Mouse (Mus musculus) forebrain, embryonic 10.5 days (tissue): ENCODE data around the gene Ank3. TPM values are rescaled to one million over a fixed set of nuclear protein-coding genes. Genes with fewer than 3 reads are reported as not detected.

Experiments
- DNase-seq: peaks from one replicate; pipeline ENCODE4 v3.0.0-alpha.2; 2017; ENCODE audit warnings: low spot score; ENCODE audit errors: extremely low spot score
- H3K27ac ChIP-seq: fragments of 300-500 bp; sonication (generic); 2 replicates; pipeline ENCODE4 v1.5.1; 2016; ENCODE audit warnings: mild to moderate bottlenecking
- H3K27me3 ChIP-seq: fragments of 300-500 bp; sonication (generic); 2 replicates; pipeline ENCODE4 v1.6.1; 2016; ENCODE audit warnings: mild to moderate bottlenecking; ENCODE audit not compliant: poor library complexity, severe bottlenecking
- H3K36me3 ChIP-seq: fragments of 300-500 bp; sonication (generic); replicated peaks from 2 replicates; pipeline ENCODE4 v1.6.1; 2016; ENCODE audit warnings: mild to moderate bottlenecking, moderate library complexity
- H3K4me1 ChIP-seq: fragments of 300-500 bp; sonication (generic); 2 replicates; pipeline ENCODE4 v1.6.1; 2016
- H3K4me3 ChIP-seq: fragments of 300-500 bp; sonication (generic); 2 replicates; pipeline ENCODE4 v1.5.1; 2016; ENCODE audit warnings: mild to moderate bottlenecking, moderate library complexity
- H3K9me3 ChIP-seq: fragments of 300-500 bp; sonication (generic); 2 replicates; pipeline ENCODE4 v1.6.1; 2016; ENCODE audit warnings: mild to moderate bottlenecking, moderate library complexity
- WGBS: fragments of 180-500 bp; shearing (Covaris S2); methylation state at CpG from one replicate; pipeline ENCODE4 v1.1.7; 2016; 5-methylcytosine and 5-hydroxymethylcytosine counted together
- polyA plus RNA-seq: library from polyadenylated mRNA; unstranded; fragments of >200 nt; fragmentation: Nextera tagmentation; extraction: Ambion mirVana; gene quantifications from 2 replicates; pipeline ENCODE4 v1.2.1, GENCODE M21; 2016

The Ank3 gene
- polyA plus RNA-seq, 1 experiment from 2014 or later: 24.8 TPM

GRCm38 (mm10) chr10:69738741-69739271 is 340.2 kb downstream of the Ank3 start:
- H3K27ac ChIP-seq: no peak overlapping the region
- H3K36me3 ChIP-seq: no peaks in the 10 kb centered on the region
- H3K4me1 ChIP-seq: peaks cover 5% of the 10 kb centered on the region; the same call in 1 of the 2 replicates
- H3K9me3 ChIP-seq: no peaks in the 10 kb centered on the region
- no peak for DNase-seq
- H3K27me3 ChIP-seq: no peaks in the 10 kb centered on the region
- 75% methylated on average over 5 of the region's 5 CpGs for WGBS
- H3K4me3 ChIP-seq: no peak overlapping the region

DNA sequence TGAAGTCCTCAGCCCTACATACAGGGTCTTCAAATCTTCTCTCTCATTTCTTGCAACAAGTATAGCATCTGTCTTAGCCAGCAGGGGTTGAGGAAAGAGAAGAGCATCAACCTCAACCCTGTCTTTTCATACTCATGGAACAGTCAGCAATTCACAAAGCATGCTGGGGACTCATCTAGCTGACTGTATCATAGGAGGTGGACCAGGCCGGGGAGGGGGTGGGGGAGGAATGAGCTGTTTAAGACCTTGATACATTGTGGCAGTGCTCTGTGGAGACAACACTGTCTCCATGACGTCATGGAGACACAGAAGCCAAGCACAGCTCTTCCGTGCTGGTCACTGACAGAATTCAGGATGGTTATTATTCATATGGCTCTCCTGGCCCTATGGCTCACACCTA is 344.0 kb downstream of the Ank3 start:
- Histone ChIP-seq H3K27me3 (no peaks in the 10 kb centered on the region), H3K36me3 (no peaks in the 10 kb centered on the region), H3K4me3 (no peak overlapping the region), H3K4me1 (peaks cover 19% of the 10 kb centered on the region), H3K27ac (no peak overlapping the region), H3K9me3 (no peaks in the 10 kb centered on the region)
- no peak for DNase-seq
- WGBS: 85% methylated on average over 3 of the region's 3 CpGs

DNA sequence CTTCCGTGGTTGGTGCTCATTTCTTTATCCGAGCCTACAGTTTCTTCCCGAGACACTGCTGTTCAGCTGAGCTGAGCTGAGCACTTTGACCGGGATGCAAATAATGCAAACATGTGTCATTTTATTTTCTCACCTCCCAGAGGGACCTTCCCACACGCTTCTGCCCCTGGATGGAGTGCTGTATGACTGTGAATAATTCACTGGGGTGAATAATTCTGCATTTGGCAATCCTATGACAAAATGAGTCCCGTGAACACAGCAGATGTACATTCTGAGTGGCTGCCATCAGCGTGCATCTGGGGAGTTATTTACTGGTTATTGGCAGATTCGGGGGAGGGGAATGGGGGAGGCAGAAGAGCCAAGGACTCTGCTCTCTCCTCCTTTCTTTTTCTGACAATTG is 345.6 kb downstream of the Ank3 start:
- Histone ChIP-seq H3K27ac (no peak overlapping the region), H3K27me3 (no peaks in the 10 kb centered on the region), H3K4me3 (no peak overlapping the region), H3K9me3 (no peaks in the 10 kb centered on the region), H3K36me3 (no peaks in the 10 kb centered on the region), H3K4me1 (peaks cover 14% of the 10 kb centered on the region)
- no peak for DNase-seq
- 72% methylated on average over 8 of the region's 8 CpGs for WGBS

- Histone ChIP-seq H3K9me3 (no peaks in the 10 kb centered on the region), H3K4me3 (no peak overlapping the region), H3K27me3 (no peaks in the 10 kb centered on the region), H3K36me3 (no peaks in the 10 kb centered on the region), H3K4me1 (peaks cover 14% of the 10 kb centered on the region), H3K27ac (no peak overlapping the region)
- no peak for DNase-seq
- 81% methylated on average over 5 of the region's 5 CpGs for WGBS
Measured at GRCm38 (mm10) chr10:69744871-69745270, 346.3 kb downstream of the Ank3 start.

DNA sequence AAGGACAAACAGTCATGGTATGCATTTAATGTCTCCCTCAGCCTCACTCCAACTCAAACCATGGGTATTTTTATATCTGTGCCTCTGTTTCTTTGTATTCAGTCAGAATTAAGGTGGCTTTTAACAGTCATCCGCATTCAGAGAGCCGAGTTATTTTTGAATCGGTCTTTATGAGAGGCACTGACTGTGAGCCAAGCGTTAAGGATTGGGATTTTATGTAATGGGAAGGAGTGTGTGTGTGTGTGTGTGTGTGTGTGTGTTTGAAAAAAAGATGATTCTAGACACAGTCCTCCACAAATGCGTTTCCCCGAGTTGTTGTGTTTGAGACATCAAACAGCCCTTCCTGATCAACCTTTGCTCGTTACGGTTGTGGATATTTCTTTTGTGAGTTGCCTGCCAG is 347.7 kb downstream of the Ank3 start:
- peaks cover 14% of the 10 kb centered on the region for H3K4me1 ChIP-seq
- DNase-seq: no peak
- WGBS: 83% methylated on average over 8 of the region's 8 CpGs
- H3K36me3 ChIP-seq: no peaks in the 10 kb centered on the region
- no peak overlapping the region for H3K4me3 ChIP-seq
- no peak overlapping the region for H3K27ac ChIP-seq
- H3K9me3 ChIP-seq: no peaks in the 10 kb centered on the region
- no peaks in the 10 kb centered on the region for H3K27me3 ChIP-seq

DNA sequence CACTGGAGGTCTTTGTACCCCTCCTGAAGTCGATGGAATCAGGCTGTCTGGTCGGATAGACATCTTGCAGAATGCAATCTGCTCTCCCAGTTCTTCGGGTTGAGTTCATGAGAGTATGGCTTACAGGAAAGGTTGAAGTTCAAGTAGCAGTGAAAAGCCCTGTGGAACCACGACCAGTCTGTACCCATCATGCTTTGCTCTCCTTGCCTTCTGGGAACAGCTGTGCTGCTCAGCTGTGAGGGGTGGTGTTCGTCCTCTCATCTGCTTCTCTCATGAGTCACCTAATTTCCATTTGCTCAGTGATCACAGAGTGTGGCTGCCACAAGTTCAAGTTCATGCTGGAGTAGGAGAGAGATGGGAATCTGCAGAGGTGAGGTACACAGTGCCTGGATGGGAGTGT is 348.2 kb downstream of the Ank3 start:
- no peaks in the 10 kb centered on the region for H3K36me3 ChIP-seq
- H3K27me3 ChIP-seq: no peaks in the 10 kb centered on the region
- H3K4me1 ChIP-seq: peaks cover 17% of the 10 kb centered on the region
- H3K9me3 ChIP-seq: no peaks in the 10 kb centered on the region
- no peak for DNase-seq
- no peak overlapping the region for H3K27ac ChIP-seq
- H3K4me3 ChIP-seq: no peak overlapping the region
- WGBS: 76% methylated on average over 5 of the region's 5 CpGs

GRCm38 (mm10) chr10:69751416-69751815 is 352.8 kb downstream of the Ank3 start:
- no peak for DNase-seq
- WGBS: 58% methylated on average over 7 of the region's 7 CpGs
- H3K27me3 ChIP-seq: no peaks in the 10 kb centered on the region
- H3K4me3 ChIP-seq: no peak overlapping the region
- no peaks in the 10 kb centered on the region for H3K36me3 ChIP-seq
- peaks cover 6% of the 10 kb centered on the region; the same call in 1 of the 2 replicates for H3K4me1 ChIP-seq
- H3K27ac ChIP-seq: no peak overlapping the region
- H3K9me3 ChIP-seq: no peaks in the 10 kb centered on the region

- DNase-seq: no peak
- 93% methylated on average over 11 of the region's 11 CpGs for WGBS
Measured at GRCm38 (mm10) chr10:69753464-69753863, 354.9 kb downstream of the Ank3 start.

DNA sequence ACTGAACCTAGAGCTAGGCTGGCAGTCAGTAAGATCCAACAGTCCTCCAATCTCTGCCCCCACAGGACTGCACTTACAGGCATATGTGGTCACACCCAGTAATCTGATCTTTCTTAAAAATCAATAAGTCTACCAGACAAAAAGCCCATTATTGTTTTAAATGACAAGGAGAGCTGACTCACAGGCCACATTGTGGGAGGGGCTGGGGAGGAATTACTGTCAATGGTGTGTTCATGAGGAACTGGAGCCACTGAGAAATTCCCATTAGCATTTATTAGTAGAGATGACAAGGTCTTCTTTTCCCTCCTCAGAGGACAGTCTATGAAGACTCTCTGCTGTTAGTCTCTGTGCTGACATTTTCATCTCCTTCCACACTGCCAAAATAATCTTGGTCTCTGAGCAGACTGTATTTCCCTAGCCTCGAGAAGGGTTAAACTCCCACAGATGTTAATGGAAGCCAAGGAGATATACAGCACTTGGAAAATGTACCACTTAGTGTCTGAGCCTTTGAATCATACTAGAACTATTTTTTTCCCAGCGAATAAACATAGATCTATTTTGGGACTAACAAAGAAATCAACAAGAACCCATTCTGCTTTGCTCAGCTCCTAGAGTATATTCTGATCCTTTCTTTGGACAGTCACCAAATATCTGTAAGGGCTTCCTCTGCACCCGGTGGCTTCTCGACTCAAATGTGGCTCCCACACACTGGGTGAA is 358.5 kb downstream of the Ank3 start:
- no peaks in the 10 kb centered on the region for H3K9me3 ChIP-seq
- no peaks in the 10 kb centered on the region for H3K27me3 ChIP-seq
- no peak overlapping the region for H3K4me3 ChIP-seq
- WGBS: 88% methylated on average over 4 of the region's 4 CpGs
- no peak for DNase-seq
- peaks cover 10% of the 10 kb centered on the region for H3K4me1 ChIP-seq
- no peaks in the 10 kb centered on the region for H3K36me3 ChIP-seq
- no peak overlapping the region for H3K27ac ChIP-seq

More at GRCm38 (mm10) chr10:69753464-69753863, 354.9 kb downstream of the Ank3 start:
- H3K9me3 ChIP-seq: no peaks in the 10 kb centered on the region
- no peaks in the 10 kb centered on the region for H3K27me3 ChIP-seq
- no peak overlapping the region for H3K4me3 ChIP-seq
- H3K27ac ChIP-seq: no peak overlapping the region
- no peaks in the 10 kb centered on the region for H3K36me3 ChIP-seq
- H3K4me1 ChIP-seq: 0 out of 2 replicates have a peak, but pooled peaks cover 3% of the 10 kb centered on the region

- WGBS: 87% methylated on average over 7 of the region's 7 CpGs
- Histone ChIP-seq H3K9me3 (no peaks in the 10 kb centered on the region), H3K4me3 (no peak overlapping the region)
Measured at GRCm38 (mm10) chr10:69762977-69763376, 364.4 kb downstream of the Ank3 start.

GRCm38 (mm10) chr10:69764402-69764801 is 365.8 kb downstream of the Ank3 start:
- Histone ChIP-seq H3K4me3 (no peak overlapping the region), H3K27ac (no peak overlapping the region), H3K4me1 (peaks cover 10% of the 10 kb centered on the region), H3K36me3 (no peaks in the 10 kb centered on the region), H3K27me3 (no peaks in the 10 kb centered on the region), H3K9me3 (no peaks in the 10 kb centered on the region)
- DNase-seq: no peak
- WGBS: 81% methylated on average over 4 of the region's 4 CpGs

More at GRCm38 (mm10) chr10:69762977-69763376, 364.4 kb downstream of the Ank3 start:
- Histone ChIP-seq H3K4me1 (peaks cover 10% of the 10 kb centered on the region), H3K27me3 (no peaks in the 10 kb centered on the region), H3K27ac (no peak overlapping the region), H3K36me3 (no peaks in the 10 kb centered on the region)
- no peak for DNase-seq

GRCm38 (mm10) chr10:69777065-69777645 is 378.6 kb downstream of the Ank3 start:
- Histone ChIP-seq H3K27ac (no peak overlapping the region), H3K36me3 (no peaks in the 10 kb centered on the region), H3K4me1 (peaks cover 5% of the 10 kb centered on the region; the same call in 1 of the 2 replicates), H3K27me3 (no peaks in the 10 kb centered on the region), H3K4me3 (no peak overlapping the region), H3K9me3 (no peaks in the 10 kb centered on the region)
- DNase-seq: no peak
- WGBS: 94% methylated on average over 12 of the region's 12 CpGs

DNA sequence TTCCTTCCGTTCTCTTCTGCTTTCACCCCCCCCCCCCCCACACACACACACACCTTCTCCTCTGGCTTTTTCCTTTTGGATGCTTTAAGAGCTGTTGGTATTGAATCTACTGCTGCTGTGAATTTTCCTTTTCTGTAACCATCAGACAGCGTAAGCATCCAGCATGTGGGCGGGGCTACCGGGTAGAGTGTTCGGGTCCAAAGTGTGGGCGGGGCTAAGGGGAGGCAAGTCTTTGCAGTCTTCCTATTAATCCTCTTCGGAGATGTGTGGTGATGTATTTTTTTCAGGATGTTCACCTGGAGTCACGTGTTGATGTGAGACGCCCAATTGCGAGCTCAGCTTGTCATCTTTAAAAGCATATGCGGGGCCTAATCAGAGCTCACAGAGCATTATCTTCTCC is 379.2 kb downstream of the Ank3 start:
- Histone ChIP-seq H3K27ac (no peak overlapping the region), H3K9me3 (no peaks in the 10 kb centered on the region), H3K4me1 (peaks cover 5% of the 10 kb centered on the region; the same call in 1 of the 2 replicates), H3K4me3 (no peak overlapping the region), H3K27me3 (no peaks in the 10 kb centered on the region), H3K36me3 (no peaks in the 10 kb centered on the region)
- WGBS: 87% methylated on average over 11 of the region's 11 CpGs
- no peak for DNase-seq
